Mouse (Mus musculus) c-Kit-negative CD71-positive TER-119-positive erythroid progenitor cells, embryonic 14.5 days (primary cell): ENCODE results near the gene Olfr433.
"Not testable (repeated sequence)": the region's sequence is repeated elsewhere in the genome, so short reads cannot be mapped to it uniquely, and the experiment has no call there.

ENCODE experiments used
- DNase-seq: peaks from one replicate; pipeline ENCODE4 v3.0.0-alpha.2; 2013; ENCODE audit warnings: low read depth, low spot score

The Olfr433 gene

DNA sequence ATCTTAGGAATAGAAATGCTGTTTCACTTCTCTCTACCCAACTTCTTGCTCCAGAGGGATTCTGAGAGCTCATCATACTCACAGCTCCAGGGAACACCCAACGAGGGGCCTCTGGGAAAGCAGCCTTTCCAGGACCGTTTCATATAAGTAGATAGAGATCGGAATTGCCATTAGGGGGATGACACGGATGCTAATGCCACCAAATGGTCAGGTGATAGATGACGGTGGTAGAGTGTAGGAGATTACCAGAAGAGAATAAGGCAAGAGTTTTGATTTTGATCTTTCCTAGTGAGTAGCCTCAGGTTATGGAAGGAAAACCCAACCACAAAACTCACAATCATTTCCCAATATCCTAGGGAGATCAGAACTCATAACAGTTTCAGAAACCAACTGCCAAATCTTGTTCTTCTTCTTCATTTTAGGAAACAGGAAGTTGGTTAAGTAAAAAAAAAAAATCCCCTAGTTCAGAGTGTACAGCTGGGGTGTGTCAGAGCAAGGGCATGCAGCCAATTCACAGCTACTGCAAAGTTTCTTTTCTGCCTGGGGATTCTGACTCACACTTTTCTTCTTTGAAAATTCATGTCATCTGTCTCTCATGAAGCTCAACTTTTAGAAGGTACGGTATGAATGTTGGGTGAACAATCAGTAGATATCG is at the start of gene Olfr433:
Gene Olfr433, plus strand, starts transcription at position 183 of the 655 bp plus-strand sequence.
- no peak for DNase-seq

DNA sequence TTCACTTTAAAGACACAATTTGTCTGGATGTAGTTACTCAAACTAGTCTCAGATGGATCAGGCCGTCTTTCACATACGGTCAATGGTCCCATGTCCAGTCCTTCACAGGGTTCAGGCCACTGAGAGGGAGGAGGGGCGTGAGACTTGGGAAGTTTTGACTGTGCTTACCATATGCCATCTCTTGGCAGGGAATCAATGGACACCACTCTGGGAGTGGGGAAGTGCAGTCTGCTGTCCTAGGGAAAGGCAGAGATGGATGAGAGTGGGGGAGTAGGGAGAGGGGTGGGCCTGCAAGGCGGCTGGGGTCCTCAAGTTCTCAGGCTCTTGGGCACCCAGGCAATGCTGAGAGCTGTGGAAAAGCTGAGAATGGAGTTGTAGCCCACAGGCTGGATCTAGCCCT is 45.5 kb upstream of the Olfr433 start:
- no peak for DNase-seq

DNA sequence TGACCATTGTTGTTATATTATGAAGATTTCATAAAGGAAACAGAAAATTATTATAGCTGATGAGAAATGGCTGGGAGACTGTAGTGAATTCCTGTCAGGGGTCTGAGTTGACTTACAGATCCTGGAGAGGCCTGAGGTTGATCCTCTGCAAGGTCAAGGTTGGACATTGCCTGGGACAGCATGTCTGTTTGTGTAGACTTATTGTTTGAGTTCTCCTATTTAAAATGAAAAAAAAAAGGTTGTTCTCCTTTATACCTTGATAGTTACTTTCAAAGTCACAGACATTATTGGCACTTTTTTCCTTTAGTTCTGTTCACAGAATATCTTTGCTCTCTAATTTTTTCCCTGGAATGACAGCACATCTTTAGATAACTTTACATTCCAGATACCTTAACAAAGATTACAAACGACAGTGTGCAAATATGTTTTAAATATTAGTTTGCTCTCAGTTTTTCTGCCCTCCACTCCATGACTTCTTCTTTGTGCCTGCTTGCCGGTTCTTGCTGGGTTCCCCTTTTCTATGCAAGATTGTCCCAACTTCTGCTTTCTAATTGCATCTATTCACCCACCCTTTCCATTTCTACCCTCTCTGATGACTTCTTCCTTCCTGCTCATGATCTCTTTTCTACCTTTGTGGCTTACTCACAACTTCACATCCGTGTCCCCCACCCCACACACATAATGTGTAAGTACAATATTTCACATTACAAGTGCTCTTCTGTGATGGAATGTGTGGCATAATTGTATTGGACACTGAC is 36.0 kb upstream of the Olfr433 start:
- DNase-seq = not testable (repeated sequence)

DNA sequence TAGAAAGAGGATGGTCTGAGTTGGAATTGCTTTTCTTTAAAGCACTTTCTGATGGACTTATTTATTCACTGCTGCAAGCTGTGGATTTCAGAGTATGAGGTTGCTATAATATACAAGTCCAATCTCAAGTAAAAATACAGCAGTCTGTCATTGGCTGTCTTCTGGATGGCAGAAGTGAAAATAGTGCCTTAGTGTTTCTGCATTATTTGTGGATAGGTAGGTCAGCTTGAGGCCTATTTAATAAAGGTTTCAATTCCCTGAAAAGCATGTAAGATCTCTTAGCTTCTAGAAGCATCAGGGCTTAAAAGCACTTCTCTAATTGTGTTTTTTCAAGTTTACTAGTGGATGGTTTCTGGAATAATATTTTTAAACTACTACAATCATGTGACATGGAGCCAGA is 33.5 kb upstream of the Olfr433 start:
- not testable (repeated sequence) for DNase-seq

DNA sequence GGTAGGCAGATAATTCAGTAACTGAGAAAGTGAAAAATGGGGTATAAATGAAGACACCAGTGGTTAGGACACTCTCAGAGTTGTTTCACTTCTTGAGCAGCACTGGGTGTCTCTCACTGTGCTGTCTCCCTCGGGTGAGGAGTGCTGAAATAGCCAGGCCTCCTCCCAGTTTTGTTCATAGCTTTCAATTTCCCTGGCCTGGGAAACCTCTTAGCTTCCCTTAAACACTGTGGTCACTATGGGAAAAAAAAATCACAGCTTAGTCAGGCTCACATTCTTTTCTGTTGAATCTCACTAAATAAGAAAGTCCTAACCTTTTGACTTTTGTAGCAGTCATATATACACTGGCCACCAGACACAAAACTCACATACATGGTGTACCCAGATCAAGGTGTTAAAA is 8.8 kb upstream of the Olfr433 start, which contains the start of gene Ifi205:
Gene Ifi205, minus strand, starts transcription at position 113 of the 400 bp plus-strand sequence.
- no peak for DNase-seq

DNA sequence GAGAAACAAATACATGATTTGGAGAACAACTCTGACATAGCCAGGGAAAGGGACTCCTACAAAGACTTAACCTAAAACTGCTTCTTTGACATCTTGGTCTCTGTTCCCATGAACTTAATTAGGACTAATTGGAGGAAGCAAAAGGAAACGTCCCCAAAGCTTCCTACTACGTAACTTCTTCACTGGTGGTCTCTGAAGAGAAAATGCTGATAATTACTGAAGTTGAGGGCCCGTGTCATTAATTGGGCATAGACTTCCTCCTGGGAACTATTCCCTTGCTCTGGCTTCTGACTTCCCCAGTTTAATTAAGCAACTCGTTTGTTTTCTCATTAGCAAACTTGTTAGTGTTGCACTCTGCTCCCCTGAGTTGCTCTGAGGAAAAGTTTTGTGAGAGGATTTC is 4.7 kb upstream of the Olfr433 start:
- no peak for DNase-seq

DNA sequence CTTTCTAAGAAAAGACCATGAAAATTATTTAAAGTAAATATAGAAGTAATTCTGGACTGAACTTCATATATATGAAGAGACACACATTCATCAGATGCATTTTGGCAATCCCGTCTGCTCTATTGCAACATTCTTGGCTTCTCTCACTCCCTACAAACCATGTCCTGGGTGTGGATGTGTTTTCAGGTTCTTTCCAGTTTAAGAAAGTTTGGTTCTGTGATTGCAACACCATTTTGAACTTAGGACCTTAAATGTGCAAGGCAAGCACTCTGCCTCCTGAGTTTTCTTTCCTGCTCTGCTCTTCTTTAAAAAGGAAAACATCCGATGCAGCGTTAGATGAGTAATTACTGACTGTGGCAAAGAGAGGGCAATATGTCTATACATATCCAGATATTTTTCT is 2.0 kb upstream of the Olfr433 start:
- no peak for DNase-seq

DNA sequence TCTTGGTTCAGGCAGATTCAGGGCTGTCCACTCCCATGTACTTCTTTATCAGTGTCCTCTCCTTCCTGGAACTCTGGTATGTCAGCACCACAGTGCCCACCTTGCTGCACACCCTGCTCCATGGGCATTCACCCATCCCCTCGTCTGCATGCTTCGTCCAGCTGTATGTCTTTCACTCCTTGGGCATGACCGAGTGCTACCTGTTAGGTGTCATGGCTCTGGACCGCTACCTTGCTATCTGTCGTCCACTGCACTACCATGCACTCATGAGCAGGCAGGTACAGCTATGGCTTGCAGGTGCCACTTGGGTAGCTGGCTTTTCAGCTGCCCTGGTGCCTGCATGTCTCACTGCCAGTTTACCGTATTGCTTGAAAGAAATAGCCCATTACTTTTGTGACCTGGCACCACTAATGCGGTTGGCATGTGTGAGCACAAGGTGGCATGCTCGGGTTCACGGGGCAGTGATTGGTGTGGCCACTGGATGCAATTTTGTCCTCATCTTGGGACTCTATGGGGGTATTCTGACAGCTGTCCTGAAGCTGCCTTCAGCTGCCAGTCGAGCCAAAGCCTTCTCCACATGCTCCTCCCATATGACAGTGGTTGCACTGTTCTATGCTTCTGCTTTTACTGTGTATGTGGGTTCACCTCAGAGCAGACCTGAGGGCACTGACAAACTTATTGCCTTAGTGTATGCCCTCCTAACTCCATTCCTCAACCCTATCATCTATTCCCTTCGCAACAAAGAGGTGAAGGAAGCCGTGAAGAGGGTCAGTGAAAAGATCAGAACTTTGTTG is 1.8 kb downstream of the Olfr433 start:
- not testable (repeated sequence) for DNase-seq

DNA sequence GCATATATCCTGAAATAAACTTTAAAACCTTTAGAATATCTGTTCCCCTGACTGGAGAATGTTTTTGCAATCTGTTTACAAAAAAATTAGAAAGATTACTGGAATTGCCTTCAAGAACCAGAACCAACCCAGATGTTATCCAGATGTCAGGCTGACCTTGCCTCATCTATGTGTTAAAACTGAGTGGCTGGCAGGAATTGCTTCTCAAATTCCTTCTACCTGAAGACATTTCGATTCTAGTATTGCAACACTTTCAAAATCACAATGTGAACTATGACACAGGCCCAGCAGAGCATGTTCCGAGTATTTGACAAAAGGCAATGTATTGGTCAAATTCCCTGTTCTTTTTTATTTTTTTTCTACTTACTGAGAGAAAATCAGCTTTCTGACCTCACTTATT is 3.9 kb downstream of the Olfr433 start:
- no peak for DNase-seq

DNA sequence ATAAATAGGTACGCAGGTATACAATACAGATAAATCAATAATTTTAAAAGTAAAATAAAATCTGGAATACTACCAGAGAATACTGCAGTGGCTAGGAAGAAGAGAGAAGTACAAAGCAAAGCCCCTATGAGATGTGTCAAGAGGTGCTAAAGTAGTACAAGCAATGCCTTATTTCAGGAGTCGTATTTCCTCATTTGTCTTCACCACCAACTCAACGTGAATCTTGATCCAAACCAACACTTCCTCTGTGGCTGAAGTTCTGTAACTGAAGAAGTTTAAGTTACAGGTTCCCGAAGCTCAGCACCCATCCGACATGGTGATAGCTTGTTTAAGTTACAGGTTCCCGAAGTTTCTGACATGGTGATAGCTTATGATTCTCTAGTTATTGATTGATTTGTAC is 7.7 kb downstream of the Olfr433 start:
- not testable (repeated sequence) for DNase-seq

DNA sequence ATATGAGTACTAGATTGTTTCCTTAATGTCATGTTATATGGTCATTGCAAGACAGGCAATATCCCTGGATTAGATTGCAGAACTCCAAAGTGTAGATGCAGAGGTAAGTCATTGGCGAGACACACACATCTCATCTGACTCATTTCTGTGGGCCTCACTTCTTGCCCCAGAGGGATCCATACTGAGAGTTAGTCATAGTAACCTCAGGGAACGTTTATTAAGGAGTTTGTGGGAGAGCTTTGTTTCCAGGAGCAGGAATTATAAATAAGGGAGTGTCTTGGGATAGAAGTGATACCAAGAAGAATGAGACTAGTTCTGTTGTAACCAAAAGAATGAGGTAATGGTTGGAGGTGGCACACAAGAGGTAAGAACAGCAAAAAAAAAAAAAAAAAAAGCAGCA is 8.4 kb downstream of the Olfr433 start, which contains the start of gene Olfr432:
Gene Olfr432, plus strand, starts transcription at position 313 of the 400 bp plus-strand sequence.
- no peak for DNase-seq

DNA sequence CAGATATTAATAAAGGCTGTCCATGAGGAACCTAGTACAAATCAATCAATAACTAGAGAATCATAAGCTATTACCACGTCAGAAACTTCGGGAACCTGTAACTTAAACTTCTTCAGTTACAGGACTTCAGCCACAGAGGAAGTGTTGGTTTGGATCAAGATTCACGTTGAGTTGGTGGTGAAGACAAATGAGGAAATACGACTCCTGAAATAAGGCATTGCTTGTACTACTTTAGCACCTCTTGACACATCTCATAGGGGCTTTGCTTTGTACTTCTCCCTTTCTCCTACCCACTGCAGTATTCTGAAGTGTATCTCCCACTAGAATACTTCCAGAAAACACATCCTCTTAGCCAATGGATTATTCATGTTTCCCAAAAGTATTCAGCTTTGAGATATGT is 8.9 kb downstream of the Olfr433 start:
- DNase-seq = not testable (repeated sequence)

DNA sequence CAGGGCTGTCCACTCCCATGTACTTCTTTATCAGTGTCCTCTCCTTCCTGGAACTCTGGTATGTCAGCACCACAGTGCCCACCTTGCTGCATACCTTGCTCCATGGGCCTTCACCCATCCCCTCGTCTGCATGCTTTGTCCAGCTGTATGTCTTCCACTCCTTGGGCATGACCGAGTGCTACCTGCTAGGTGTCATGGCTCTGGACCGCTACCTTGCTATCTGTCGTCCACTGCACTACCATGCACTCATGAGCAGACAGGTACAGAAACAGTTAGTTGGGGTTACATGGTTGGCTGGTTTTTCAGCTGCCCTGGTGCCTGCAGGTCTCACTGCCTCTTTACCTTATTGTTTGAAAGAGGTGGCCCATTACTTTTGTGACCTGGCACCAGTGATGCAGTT is 10.0 kb downstream of the Olfr433 start:
- DNase-seq = no peak

DNA sequence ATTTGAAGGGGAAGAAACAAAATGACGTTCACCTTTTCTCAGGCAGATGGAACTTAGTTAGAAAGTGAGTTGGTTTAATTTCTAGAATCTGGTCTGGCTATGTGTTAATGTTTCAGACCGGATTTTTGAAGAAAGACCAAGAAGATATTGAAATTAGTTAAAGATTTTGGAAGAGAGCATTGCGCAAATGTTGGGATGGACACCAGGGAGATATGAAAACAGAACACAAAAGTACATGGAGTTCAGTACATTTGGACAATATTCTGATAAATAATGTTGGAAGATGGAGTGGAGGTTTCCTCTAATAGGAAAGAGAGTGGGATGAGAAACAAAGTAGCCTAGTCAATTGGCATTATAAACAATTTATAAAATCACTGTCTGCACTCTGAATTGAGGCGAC is 11.0 kb downstream of the Olfr433 start:
- DNase-seq = no peak

DNA sequence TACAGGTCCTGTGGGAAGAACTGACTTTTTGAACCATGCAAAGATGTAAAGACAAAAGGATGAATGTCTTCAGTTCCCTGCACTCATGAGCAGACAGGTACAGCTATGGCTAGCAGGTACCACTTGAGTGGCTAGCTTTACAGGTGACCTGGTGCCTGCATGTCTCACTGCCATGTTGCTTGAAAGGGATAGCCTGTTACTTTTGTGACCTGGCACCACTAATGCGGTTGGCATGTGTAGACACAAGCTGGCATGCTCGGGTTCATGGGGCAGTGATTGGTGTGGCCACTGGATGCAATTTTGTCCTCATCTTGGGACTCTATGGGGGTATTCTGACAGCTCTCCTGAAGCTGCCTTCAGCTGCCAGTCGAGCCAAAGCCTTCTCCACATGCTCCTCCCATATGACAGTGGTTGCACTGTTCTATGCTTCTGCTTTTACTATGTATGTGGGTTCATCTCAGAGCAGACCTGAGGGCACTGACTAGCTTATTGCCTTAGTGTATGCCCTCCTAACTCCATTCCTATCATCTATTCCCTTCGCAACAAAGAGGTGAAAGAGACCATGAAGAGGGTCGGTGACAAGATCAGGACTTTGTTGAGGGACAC is 11.5 kb downstream of the Olfr433 start:
- no peak for DNase-seq

DNA sequence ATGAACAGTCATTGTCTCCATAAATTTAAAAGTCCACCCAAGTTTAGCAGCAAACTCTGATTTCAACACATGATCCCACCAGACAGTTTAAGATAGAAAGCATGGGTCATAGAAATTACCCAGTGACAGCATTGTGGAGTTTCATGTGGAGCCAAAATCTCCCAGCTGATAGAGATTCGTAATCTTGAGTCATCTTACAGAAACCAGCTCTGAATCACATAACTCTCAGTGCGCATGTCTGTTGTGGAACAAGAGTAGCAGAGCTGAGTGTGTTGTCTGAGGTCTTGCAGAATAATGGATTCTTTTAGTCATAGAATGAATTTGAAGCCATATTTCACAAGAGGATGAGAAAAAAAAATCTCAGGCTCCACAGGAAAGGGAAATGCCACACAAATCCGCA is 12.5 kb downstream of the Olfr433 start:
- no peak for DNase-seq

DNA sequence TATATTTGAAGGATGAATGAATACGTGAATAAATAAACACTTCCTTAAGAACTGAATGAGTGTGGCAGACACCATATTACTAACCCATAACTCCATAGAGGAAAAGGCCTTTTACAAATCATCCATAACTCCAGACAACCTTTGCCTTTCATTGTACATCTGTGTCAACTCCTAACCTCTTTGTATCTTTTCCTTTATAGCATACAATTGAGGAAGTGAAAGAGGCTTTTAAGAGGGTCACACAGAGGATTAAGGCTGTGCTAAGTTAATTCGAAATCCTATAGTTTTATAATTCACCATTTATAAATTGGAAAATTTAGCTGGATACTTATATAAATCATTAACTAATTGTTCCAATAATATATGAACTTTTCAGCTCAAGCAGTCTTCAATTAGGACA is 14.7 kb downstream of the Olfr433 start:
- DNase-seq = no peak

DNA sequence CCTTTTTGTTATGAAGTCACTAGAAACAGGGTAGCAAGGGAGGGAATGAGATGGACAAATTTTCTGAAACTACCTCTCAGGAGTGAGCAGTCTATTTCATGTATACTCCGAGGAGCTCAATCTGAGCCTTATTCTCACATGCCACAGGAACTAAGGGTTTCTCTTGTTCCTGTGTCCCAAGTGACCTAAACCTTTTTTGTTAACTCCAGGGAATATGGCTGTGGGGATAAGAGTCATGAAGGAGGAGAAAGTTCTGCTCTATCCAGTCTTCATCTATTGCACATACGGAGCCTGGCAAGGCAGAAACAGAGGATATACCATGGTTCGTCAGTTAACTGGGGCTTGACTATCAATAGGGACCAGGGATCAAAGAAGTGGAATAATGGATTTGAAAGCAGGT is 25.8 kb downstream of the Olfr433 start, which contains the start of gene Olfr430:
Gene Olfr430, plus strand, starts transcription at position 301 of the 400 bp plus-strand sequence.
- DNase-seq = no peak

DNA sequence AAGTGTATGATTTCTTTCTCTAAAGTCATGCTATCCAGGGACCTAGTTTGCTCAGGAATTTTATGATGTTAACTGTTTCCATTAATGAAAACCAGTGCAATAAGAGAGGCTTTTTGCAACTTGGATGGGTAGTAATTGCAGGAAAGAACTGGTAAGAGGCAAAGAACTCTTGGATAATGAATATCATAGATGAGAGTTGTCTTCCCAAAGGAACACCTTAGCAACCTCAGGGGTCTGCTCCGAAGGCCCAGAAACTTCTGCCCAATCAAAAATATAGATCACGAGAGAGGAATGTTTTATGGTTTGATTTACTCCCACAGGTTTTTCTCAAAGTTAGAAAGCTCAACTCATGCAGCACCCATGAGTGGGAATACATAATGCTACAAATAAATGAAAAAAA is 43.5 kb downstream of the Olfr433 start, which contains the start of gene Olfr429:
Gene Olfr429, plus strand, starts transcription at position 301 of the 400 bp plus-strand sequence.
- DNase-seq = no peak
